Mouse (Mus musculus): ENCODE data around the gene Ndufa7. TPM values are rescaled to one million over a fixed set of nuclear protein-coding genes. Genes with fewer than 3 reads are reported as not detected.
"Not testable (repeated sequence)": the region's sequence is repeated elsewhere in the genome, so short reads cannot be mapped to it uniquely, and the experiment has no call there.

Gene Ndufa7
- total RNA-seq, 2 experiments from 2014 or later: 375 to 377 TPM

GRCm38 (mm10) chr17:33865330-33866030 is 41.1 kb downstream of the Ndufa7 start:
- DNase-seq (ENCODE audit: low spot score): peak; percentile 42

- DNase-seq (ENCODE audit: low spot score): not testable (repeated sequence)
Observed at GRCm38 (mm10) chr17:33873537-33873936, 49.2 kb downstream of the Ndufa7 start, which contains the start of gene Gm7029. Gene Gm7029, plus strand, starts transcription at chr17:33873837.

GRCm38 (mm10) chr17:33874411-33874810 is 50.0 kb downstream of the Ndufa7 start:
- no peak for DNase-seq (ENCODE audit: low spot score)

- DNase-seq (ENCODE audit: low spot score): not testable (repeated sequence)
Observed at GRCm38 (mm10) chr17:33875797-33876196, 51.4 kb downstream of the Ndufa7 start.

GRCm38 (mm10) chr17:33884320-33884719 is 59.9 kb downstream of the Ndufa7 start:
- DNase-seq (ENCODE audit: low spot score): not testable (repeated sequence)

GRCm38 (mm10) chr17:33887802-33888201 is 63.4 kb downstream of the Ndufa7 start:
- not testable (repeated sequence) for DNase-seq (ENCODE audit: low spot score)

Small RNA genes lying within 50 kb of the gene (microRNA-seq; reads per million reads assigned to microRNA genes)
- gene Gm27740: not detected

Other genes with a start within 250 kb of the Ndufa7 start
- 1 to 10 TPM; 6.1 to 6.3 TPM for gene Zfp414, start 195.5 kb upstream of the Ndufa7 start, total RNA-seq (2021)
- gene Pram1, start 186.5 kb upstream of the Ndufa7 start, total RNA-seq (2021): under 1 TPM in 1 of 2 experiments, not detected in 1; 0.17 TPM
- 10 to 100 TPM; 62.1 to 74.1 TPM for gene Hnrnpm, start 137.7 kb upstream of the Ndufa7 start, total RNA-seq (2021)
- gene March2, start 105.9 kb upstream of the Ndufa7 start, total RNA-seq (2021): 10 to 100 TPM; 87.2 to 90.6 TPM
- gene Rab11b, start 64.0 kb upstream of the Ndufa7 start, total RNA-seq (2021): 100 to 1,000 TPM; 138 to 142 TPM
- 1 to 10 TPM; 4.3 to 6.6 TPM for gene Angptl4, start 42.7 kb upstream of the Ndufa7 start, total RNA-seq (2021)
- gene Kank3, start 14.1 kb upstream of the Ndufa7 start, total RNA-seq (2021): 10 to 100 TPM; 13.4 to 16.6 TPM
- 100 to 1,000 TPM; 586 to 627 TPM for gene Rps28, start within 50 bp of the Ndufa7 start, total RNA-seq (2021)
- 10 to 100 TPM; 14.8 to 15.2 TPM for gene Cd320, start 18.5 kb downstream of the Ndufa7 start, total RNA-seq (2021)
- not detected for gene Gm7029, start 49.3 kb downstream of the Ndufa7 start, total RNA-seq (2021)
- gene Kifc1, start 66.1 kb downstream of the Ndufa7 start, total RNA-seq (2021): under 1 TPM in 1 of 2 experiments, not detected in 1; 0.34 TPM
- not detected for gene Platr17, start 80.6 kb downstream of the Ndufa7 start, total RNA-seq (2021)
- 10 to 100 TPM; 12.0 to 13.7 TPM for gene Daxx, start 84.8 kb downstream of the Ndufa7 start, total RNA-seq (2021)
- gene Tapbp, start 91.3 kb downstream of the Ndufa7 start, total RNA-seq (2021): 10 to 100 TPM; 30.2 to 31.7 TPM
- gene Zbtb22, start 91.3 kb downstream of the Ndufa7 start, total RNA-seq (2021): 10 to 100 TPM; 14.2 to 16.4 TPM
- gene Rgl2, start 105.0 kb downstream of the Ndufa7 start, total RNA-seq (2021): 10 to 100 TPM; 26.4 to 31.9 TPM
- gene Pfdn6, start 115.8 kb downstream of the Ndufa7 start, total RNA-seq (2021): 10 to 100 TPM; 64.8 to 68.8 TPM
- gene Wdr46, start 116.1 kb downstream of the Ndufa7 start, total RNA-seq (2021): 1 to 10 TPM; 8.7 to 8.8 TPM
- 1 to 10 TPM; 1.5 to 1.7 TPM for gene B3galt4, start 126.9 kb downstream of the Ndufa7 start, total RNA-seq (2021)
- gene Vps52, start 131.2 kb downstream of the Ndufa7 start, total RNA-seq (2021): 10 to 100 TPM; 29.6 to 33.5 TPM
- 100 to 1,000 TPM; 367 to 381 TPM for gene Rps18, start 131.4 kb downstream of the Ndufa7 start, total RNA-seq (2021)
- 10 to 100 TPM; 47.2 to 57.7 TPM for gene H2-K1, start 175.8 kb downstream of the Ndufa7 start, total RNA-seq (2021)
- gene Ring1, start 200.1 kb downstream of the Ndufa7 start, total RNA-seq (2021): 10 to 100 TPM; 12.5 to 13.5 TPM
- 10 to 100 TPM; 80.3 to 82.1 TPM for gene H2-Ke6, start 203.5 kb downstream of the Ndufa7 start, total RNA-seq (2021)
- gene Slc39a7, start 207.1 kb downstream of the Ndufa7 start, total RNA-seq (2021): 10 to 100 TPM; 41.0 to 50.2 TPM
- gene Rxrb, start 207.2 kb downstream of the Ndufa7 start, total RNA-seq (2021): 10 to 100 TPM; 34.9 to 37.0 TPM
- 1 to 10 TPM; 2.9 TPM for gene Col11a2, start 214.9 kb downstream of the Ndufa7 start, total RNA-seq (2021)

Measured in gastrocnemius, adult 18-20 months (tissue).